In the genomic region with DNA sequence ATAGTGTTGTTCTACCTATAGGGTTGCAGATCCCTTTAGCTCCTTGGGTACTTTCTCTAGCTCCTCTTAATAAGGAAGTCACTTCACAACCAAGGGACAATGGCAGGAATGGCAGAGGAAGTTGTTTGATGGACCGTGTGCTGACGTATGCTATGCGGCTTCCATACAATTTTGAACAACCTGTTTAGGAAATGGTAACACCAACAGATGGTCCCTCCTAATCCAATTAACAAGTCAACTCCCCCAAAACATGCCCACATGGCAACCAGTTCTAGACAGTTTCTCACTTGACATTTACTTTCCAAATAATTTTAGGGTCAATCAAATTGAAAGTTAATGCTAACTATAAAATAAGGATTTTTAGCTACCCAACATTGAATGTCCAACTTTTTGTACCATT, we compare ENCODE assay signal across 25 mouse cellular contexts.
"Had no signal": no experiment of that assay in that cellular context is flagged by ENCODE, and none has a peak within 500 bp of the region (broad histone marks: within the 10 kb centered on the region; RNA-seq: fewer than 3 reads in every experiment).

No protein-coding gene starts in this region.

- H3K9me3 ChIP-seq: heart, embryonic 10.5 days; heart, embryonic 13.5 days; heart, embryonic 15.5 days; hindbrain, embryonic 13.5 days; hindbrain, embryonic 15.5 days; kidney, embryonic 15.5 days; limb, embryonic 13.5 days; limb, embryonic 15.5 days; liver, embryonic 12.5 days had no signal

- ATAC-seq: hindbrain, postnatal 0 days; intestine, embryonic 16.5 days; liver, embryonic 12.5 days had no signal

- H3K4me2 ChIP-seq: heart, embryonic 13.5 days; heart, embryonic 15.5 days; hindbrain, embryonic 13.5 days; hindbrain, embryonic 15.5 days; kidney, embryonic 15.5 days; limb, embryonic 13.5 days; limb, embryonic 15.5 days; liver, embryonic 12.5 days had no signal

- H3K9ac ChIP-seq: heart, embryonic 13.5 days; heart, embryonic 15.5 days; hindbrain, embryonic 13.5 days; hindbrain, embryonic 15.5 days; kidney, embryonic 15.5 days; limb, embryonic 13.5 days; limb, embryonic 15.5 days; liver, embryonic 12.5 days; liver, embryonic 14.5 days had no signal

- DNase-seq: gastrocnemius, adult 2 months; gastrocnemius, postnatal 10 days; gastrocnemius, postnatal 25 days; heart, adult 18-20 months; heart, postnatal 14 days; heart, postnatal 36 days; kidney, adult 11 months; kidney, adult 2 months; kidney, adult 9 months; kidney, postnatal 14 days; kidney, postnatal 36 days; left cerebral cortex, postnatal 4 days had no signal

- H3K4me3 ChIP-seq: gastrocnemius, adult 2 months; heart, embryonic 10.5 days; heart, embryonic 13.5 days; heart, embryonic 15.5 days; hindbrain, embryonic 13.5 days; hindbrain, embryonic 15.5 days; kidney, embryonic 15.5 days; limb, embryonic 13.5 days; limb, embryonic 15.5 days; liver, embryonic 12.5 days had no signal

- H3K27ac ChIP-seq: gastrocnemius, adult 2 months; heart, embryonic 10.5 days; heart, embryonic 13.5 days; heart, embryonic 15.5 days; hindbrain, embryonic 13.5 days; hindbrain, embryonic 15.5 days; hindbrain, postnatal 0 days; kidney, embryonic 15.5 days; kidney, postnatal 0 days; limb, embryonic 13.5 days; limb, embryonic 15.5 days; liver, embryonic 12.5 days; liver, embryonic 14.5 days had no signal

- H3K27me3 ChIP-seq: heart, embryonic 13.5 days; heart, embryonic 15.5 days; hindbrain, embryonic 13.5 days; hindbrain, embryonic 15.5 days; kidney, embryonic 15.5 days; limb, embryonic 13.5 days; limb, embryonic 15.5 days; liver, embryonic 12.5 days had no signal

- H3K4me1 ChIP-seq: heart, embryonic 10.5 days; heart, embryonic 13.5 days; heart, embryonic 15.5 days; hindbrain, embryonic 15.5 days; kidney, embryonic 15.5 days; limb, embryonic 13.5 days; limb, embryonic 15.5 days; liver, embryonic 12.5 days had no signal

- H3K36me3 ChIP-seq: heart, embryonic 10.5 days; heart, embryonic 13.5 days; heart, embryonic 15.5 days; hindbrain, embryonic 13.5 days; hindbrain, embryonic 15.5 days; kidney, embryonic 15.5 days; limb, embryonic 13.5 days; limb, embryonic 15.5 days; liver, embryonic 12.5 days had no signal
